ENCODE assay signal across 8 mouse cellular contexts in the genomic region with DNA sequence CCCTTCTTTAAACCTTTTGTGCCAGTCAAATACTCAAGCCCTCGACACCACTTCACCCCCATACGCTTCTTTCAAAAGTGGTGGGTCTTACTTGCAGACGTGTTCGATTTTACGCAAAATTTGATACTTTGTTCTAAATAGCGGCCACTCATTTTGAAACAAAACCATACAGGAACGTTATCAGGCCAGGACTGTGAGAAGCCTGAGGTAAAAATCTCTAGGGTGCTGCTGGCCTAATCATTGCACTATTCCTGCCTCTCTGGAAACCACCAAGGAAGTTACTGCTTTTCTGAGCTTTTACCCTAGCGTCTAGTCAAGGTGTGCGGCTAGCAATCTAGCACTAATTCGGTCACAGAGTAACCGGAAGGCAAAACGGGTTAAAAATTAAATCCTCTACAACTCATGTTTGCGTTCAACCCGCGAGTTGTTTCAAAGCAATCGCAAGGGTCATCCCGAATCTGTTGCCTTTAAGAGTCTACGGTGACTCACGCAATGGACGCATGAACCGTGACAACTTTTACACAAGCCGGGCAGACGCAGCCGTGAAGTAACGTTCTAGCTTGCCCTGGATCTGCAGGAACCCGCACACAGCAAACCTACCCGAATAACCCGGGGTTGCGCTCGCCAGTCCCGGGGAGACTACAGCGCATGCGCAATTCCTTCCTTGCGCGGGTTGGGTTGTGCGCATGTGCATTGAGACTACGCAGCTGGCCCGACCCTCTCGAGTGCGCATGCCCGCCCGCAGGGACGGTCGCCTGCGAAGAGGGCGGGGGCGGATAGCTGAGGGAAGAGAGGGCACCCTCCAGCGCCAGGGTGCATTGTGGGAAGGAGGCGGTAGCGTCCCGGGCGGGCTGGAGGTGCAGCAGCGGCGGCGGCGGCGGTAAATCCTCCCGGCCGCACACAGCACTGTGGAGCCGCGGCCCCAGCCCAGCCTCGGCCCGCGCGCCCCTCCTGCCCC. TPM values are rescaled to one million over a fixed set of nuclear protein-coding genes. Genes with fewer than 3 reads are reported as not detected.
DNase-seq lines count a peak whose midpoint lies in the region; ATAC-seq lines count a peak whose summit lies in the region.

A gene (plus strand): TSS at position 821 of the 958 bp plus-strand sequence.

- H3K4me2 ChIP-seq in hindbrain, embryonic 11.5 days (replicated peaks; ENCODE audit: low read depth, low read length) = peak within 1 kb of the TSS; percentile 69

- peak; percentile 99 for DNase-seq in Muller cell, postnatal 12 days (ENCODE audit: inconsistent ontology term)
- peak; percentile 100 for DNase-seq in cerebellum, adult 9-11 months
- DNase-seq in frontal cortex, adult 2 months (ENCODE audit: extremely low spot score in 1 of 2, low spot score in 1 of 2) = peak; percentile 97 to 100
- DNase-seq in hindbrain, embryonic 11.5 days (ENCODE audit: low spot score) = peak; percentile 100
- peak; percentile 99 to 100 for DNase-seq in layer of hippocampus, postnatal 10 days (ENCODE audit: low spot score in 2 of 2)
- peak; percentile 100 for DNase-seq in lung, postnatal 10 days
- DNase-seq in ovary, postnatal 36 days (ENCODE audit: low spot score) = peak; percentile 99
- DNase-seq in thymus, postnatal 25 days = peak; percentile 100

- peak; percentile 98 for ATAC-seq in hindbrain, embryonic 11.5 days (ENCODE audit: low FRiP score)

- peak within 1 kb of the TSS; percentile 99 for H3K4me3 ChIP-seq in hindbrain, embryonic 11.5 days (ENCODE audit: low read depth, low read length)

- peak within 1 kb of the TSS; percentile 88 for H3K27ac ChIP-seq in hindbrain, embryonic 11.5 days (ENCODE audit: low read depth, low read length)

- no peaks in the 10 kb centered on the region for H3K9me3 ChIP-seq in hindbrain, embryonic 11.5 days (ENCODE audit: control insufficient read depth, low read length)

- H3K4me1 ChIP-seq in hindbrain, embryonic 11.5 days (replicated peaks; ENCODE audit: control insufficient read depth, insufficient read depth, low read length) = peaks cover 4% of the 10 kb centered on the region; the same call in 1 of the 2 replicates

- peak within 1 kb of the TSS; percentile 95 for H3K9ac ChIP-seq in hindbrain, embryonic 11.5 days (ENCODE audit: low read depth, low read length)

- H3K27me3 ChIP-seq in hindbrain, embryonic 11.5 days (ENCODE audit: control insufficient read depth, insufficient read depth, low read length) = no peaks in the 10 kb centered on the region

- H3K36me3 ChIP-seq in hindbrain, embryonic 11.5 days (ENCODE audit: control insufficient read depth, insufficient read depth, low read length) = no peaks in the 10 kb centered on the region

- WGBS in hindbrain, embryonic 11.5 days = 4% methylated on average over 63 of the region's 65 CpGs

RNA-seq across cellular contexts. Expression of the gene that starts here (rescaled TPM):
- 43.7 and 45.4 TPM in 2 replicates for polyA plus RNA-seq in frontal cortex, adult 2 months (2012; rRNA removed)
- polyA plus RNA-seq in hindbrain, embryonic 11.5 days (2014; fragmentation: Nextera tagmentation; extraction: Ambion mirVana) = 71.6 and 88.1 TPM in 2 replicates
- total RNA-seq in layer of hippocampus, postnatal 10 days (2021) = 10 to 100 TPM; 78.8 to 81.9 TPM

Comparison
In these comparisons a context has a peak if more than half of its experiments do, and no peak if none do; other contexts are left out.
1. Peak in every context shown above with its lines: DNase-seq, ATAC-seq, H3K4me3 ChIP-seq and H3K27ac ChIP-seq.